Mouse (Mus musculus) urinary bladder, postnatal 4 days (tissue): ENCODE results near the gene Bbs4.

Experiments used
- DNase-seq, 2 experiments: peaks; one replicate each; pipeline ENCODE4 v3.0.0; 2021 to 2022; ENCODE audit warnings: low spot score in 2 of 2

Bbs4 gene

DNA sequence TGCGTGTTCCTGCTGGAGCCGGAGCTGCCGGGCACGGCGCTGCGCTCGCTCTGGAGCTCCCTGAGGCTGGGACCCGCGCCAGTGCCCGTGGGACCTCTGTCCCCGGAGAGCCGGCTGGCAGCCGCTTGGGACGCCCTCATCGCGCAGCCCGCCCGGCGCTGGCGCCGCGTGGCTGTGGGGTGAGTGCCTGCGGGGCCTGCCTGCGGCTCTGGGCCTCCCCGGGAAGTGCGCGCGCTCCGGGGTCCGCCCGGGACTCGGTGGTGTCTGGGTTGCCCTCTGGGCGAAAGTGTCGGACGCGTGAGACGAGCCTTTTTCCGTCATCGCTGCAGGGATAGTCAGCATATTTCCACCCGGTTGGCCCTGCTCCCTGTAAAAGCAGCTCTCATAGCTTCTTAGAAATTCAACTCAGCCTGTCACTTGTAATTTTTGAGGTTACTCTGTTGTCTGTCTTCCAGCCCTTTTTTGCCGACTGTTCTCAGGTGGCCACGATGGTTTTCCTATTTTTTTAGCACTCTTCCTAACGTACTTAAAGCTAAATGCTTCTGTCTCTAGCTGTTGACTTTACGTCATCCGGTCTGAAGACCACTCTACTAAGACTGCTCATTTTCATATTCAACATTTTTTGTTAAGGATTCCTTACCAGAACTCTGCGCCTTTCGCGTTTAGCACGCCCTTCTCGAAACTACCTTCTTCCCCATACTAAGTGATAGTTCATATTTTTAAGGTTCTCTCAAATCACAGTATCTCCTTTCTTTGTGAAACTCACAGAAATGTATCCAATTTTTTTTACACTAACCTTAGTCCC lies 61.4 kb downstream of the Bbs4 start:
- no peak for DNase-seq

GRCm38 (mm10) chr9:59290957-59291687 lies 62.2 kb downstream of the Bbs4 start, which contains the start of gene Adpgk:
Gene Adpgk (plus strand): TSS chr9:59291558.
- DNase-seq = peak; percentile 97 to 98

DNA sequence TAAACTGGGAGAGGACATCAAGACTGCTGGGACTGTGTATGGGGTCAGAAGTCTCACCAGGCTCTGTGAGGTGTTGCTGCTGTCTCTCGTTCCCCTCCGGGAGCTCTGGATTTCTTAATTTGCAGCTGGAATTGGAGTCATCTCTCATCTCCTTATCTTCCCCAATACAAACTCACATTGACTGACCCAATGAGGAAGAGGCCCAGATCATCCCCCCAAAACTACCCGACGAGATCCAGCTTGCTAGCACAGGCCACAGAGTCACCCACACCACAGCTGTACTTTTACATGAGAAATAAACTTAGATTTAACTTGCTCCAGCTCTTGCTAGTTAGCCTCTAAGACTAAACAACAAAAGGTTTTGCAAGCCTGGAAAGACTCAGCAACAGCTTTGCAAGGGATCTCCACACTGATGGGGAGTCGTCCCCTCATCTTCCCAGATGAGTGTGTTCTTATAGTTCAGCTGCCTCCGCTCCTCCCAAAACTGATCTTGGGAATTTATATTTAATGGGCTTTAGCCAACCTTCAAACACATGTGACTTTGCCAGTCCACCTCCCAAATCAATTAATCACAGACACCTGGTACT lies 63.7 kb downstream of the Bbs4 start:
- no peak for DNase-seq

DNA sequence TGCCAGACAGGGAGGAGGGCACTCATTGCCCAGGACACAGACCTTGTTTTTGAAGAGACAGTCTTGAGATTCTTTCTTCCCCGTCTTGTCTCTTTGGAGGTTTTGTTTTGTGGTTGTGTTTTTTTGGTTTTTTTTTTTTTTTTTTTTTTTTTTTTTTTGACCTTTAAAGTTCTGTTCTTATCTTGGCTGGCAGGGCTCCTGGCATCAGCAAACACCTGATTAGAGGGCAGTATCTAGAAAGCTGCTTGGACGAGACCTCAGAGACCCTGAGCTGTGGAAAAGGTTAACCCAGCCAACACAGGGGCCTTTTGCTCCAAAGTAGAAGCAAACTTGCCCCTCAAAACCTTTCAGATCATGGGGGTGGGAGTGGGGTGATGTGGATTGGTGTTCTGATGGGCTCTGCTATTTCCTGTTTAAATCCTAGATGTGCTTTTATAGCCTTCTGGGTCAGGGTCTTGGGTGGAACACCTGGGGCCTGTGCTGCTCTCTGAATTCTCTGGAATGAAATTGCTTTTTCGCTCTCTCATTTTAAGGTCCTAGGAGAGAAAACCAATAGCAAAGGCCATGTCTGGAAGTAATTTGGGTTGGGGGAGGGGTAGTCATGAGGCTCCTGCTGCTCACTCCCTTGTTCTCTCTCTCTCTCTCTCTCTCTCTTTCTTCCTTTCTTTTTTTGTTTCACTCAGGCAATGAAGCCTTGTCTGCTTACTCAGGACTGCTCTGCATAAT lies 64.5 kb downstream of the Bbs4 start:
- DNase-seq = no peak

GRCm38 (mm10) chr9:59288058-59288457 lies 65.2 kb downstream of the Bbs4 start:
- no peak for DNase-seq

GRCm38 (mm10) chr9:59285614-59286013 lies 67.7 kb downstream of the Bbs4 start:
- no peak for DNase-seq

DNA sequence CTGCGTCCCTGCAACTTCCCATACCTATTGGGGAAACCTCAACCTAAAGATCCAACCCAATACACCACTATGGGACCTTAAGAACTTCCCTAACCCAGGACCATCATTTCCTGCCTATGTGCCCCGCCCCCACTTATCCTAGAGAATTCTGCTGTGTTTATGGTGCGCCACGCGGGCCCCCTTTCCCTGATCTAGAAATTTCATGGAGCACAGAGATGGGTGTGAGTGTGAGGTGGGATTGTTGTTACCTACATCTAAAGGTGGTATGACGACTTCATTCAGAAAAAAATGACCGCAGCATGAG lies 70.7 kb downstream of the Bbs4 start:
- no peak for DNase-seq

GRCm38 (mm10) chr9:59281871-59282682 lies 71.2 kb downstream of the Bbs4 start:
- peak; percentile 67 to 84 for DNase-seq

GRCm38 (mm10) chr9:59280888-59281287 lies 72.4 kb downstream of the Bbs4 start:
- no peak for DNase-seq

GRCm38 (mm10) chr9:59278694-59279093 lies 74.6 kb downstream of the Bbs4 start:
- DNase-seq = no peak

DNA sequence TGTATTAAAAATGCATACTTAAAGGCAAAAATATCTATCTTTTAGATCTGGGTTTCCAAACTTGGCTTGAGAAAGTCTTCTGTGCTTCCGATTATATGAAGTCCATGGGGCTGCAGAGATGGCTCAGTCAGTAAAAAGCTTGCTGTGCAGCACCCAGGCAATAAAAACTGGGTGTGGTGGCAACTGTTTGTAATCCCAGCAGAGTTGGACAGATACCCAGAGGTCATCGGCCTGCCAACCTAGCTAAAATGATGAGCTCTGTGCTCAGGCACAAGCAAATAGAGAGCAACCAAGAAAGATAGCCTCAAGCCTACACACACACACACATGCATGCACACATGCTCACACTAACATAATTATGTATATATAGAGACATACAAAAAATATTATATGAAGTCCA lies 75.1 kb downstream of the Bbs4 start:
- DNase-seq = no peak

- no peak for DNase-seq
Measured at GRCm38 (mm10) chr9:59274846-59275455, 78.4 kb downstream of the Bbs4 start.

DNA sequence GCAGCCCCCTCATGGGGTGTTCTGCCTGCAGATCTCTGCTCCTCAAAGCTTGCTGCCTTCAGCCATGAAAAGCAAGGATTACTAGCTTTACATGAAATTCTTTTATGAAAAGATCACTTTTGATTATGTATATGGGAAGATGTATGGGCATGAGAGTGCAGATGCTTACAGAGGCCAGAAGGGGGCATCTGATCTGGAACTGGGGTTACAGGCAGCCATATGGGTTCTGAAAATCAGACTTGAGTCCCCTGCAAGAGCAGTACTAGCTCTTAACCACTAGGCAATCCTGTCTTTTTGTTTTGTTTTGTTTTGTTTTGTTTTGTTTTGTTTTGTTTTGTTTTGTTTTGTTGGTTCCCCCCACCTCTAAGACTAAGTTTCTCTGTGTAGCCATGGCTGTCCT lies 80.1 kb downstream of the Bbs4 start:
- no peak for DNase-seq
